ENCODE assay signal across 9 mouse cellular contexts in the genomic region with DNA sequence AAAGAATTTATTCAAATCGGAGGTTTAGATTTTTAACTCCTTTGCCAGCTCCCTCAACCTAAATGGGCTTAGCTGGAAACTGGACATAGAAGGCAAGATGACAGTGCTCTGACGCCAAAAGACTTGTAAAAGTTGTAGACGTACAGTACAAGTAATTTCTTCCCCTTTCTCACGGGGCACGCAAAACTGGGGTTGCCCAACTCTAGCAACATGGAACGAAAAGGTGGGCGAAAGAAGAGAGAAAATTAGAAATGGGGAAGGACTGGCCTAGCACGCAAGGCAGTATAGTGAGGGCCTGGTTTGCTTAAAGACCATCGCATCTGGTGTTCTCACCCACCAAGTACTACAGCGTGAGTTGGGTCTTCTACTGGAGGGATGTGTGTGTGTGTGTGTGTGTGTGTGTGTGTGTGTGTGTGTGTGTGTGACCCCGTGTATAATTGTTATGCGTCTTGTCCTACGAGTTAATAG. TPM values are rescaled to one million over a fixed set of nuclear protein-coding genes. Genes with fewer than 3 reads are reported as not detected.
DNase-seq lines count a peak whose midpoint lies in the region; ATAC-seq lines count a peak whose summit lies in the region.
"Had no signal": no experiment of that assay in that cellular context is flagged by ENCODE, and none has a peak within 500 bp of the region (broad histone marks: within the 10 kb centered on the region; RNA-seq: fewer than 3 reads in every experiment).

No protein-coding gene starts in this region.

- H3K27me3 ChIP-seq in heart, embryonic 14.5 days (ENCODE audit: control insufficient read depth, insufficient read depth, low read length), result no peaks in the 10 kb centered on the region
- H3K27me3 ChIP-seq in embryonic facial prominence, embryonic 13.5 days, result peaks cover 25% of the 10 kb centered on the region
- peaks cover 21% of the 10 kb centered on the region for H3K27me3 ChIP-seq in limb, embryonic 11.5 days (ENCODE audit: control insufficient read depth, insufficient read depth, low read length)
- H3K27me3 ChIP-seq: Patski had no signal

- H3K4me1 ChIP-seq in heart, embryonic 14.5 days (ENCODE audit: control insufficient read depth in 2 of 2, insufficient read depth in 2 of 2, low read length in 2 of 2), result peaks cover 49% of the 10 kb centered on the region in 2 experiments
- H3K4me1 ChIP-seq in embryonic facial prominence, embryonic 13.5 days, result peaks cover 45% of the 10 kb centered on the region
- H3K4me1 ChIP-seq in limb, embryonic 11.5 days (ENCODE audit: control insufficient read depth, insufficient read depth, low read length), result peaks cover 14% of the 10 kb centered on the region

- no peak; the same call in 1 of the 2 replicates for ATAC-seq in heart, embryonic 14.5 days (ENCODE audit: insufficient number of reproducible peaks, insufficient read depth, low FRiP score, low read depth)
- ATAC-seq in embryonic facial prominence, embryonic 13.5 days (ENCODE audit: insufficient number of reproducible peaks, insufficient read depth, low FRiP score, low TSS enrichment, low read depth), result no peak
- no peak for ATAC-seq in limb, embryonic 11.5 days (ENCODE audit: insufficient number of reproducible peaks, low FRiP score, low TSS enrichment, low read depth)

- H3K4me3 ChIP-seq in heart, embryonic 14.5 days (ENCODE audit: control insufficient read depth in 1 of 2, insufficient read depth in 1 of 2, low read depth in 1 of 2, low read length in 2 of 2), result peak overlapping the region; percentile 79 to 94
- H3K4me3 ChIP-seq in embryonic facial prominence, embryonic 13.5 days, result peak overlapping the region; percentile 60
- peak overlapping the region; percentile 62 for H3K4me3 ChIP-seq in limb, embryonic 11.5 days (ENCODE audit: low read depth, low read length)

- 41% methylated on average over 13 of the region's 13 CpGs for WGBS in heart, embryonic 14.5 days
- whole genome bisulfite sequencing in embryonic facial prominence, embryonic 13.5 days, result 46% methylated on average over 13 of the region's 13 CpGs
- 50% methylated on average over 13 of the region's 13 CpGs for WGBS in limb, embryonic 11.5 days

- no peak for DNase-seq in heart, adult 18-20 months
- DNase-seq in limb, embryonic 11.5 days (ENCODE audit: low spot score), result no peak
- DNase-seq in monocyte, adult 2 months (ENCODE audit: low read depth in 1 of 2, low spot score in 2 of 2), result peak; percentile 27 to 61
- no peak for DNase-seq in adrenal gland, adult 18-20 months (ENCODE audit: low spot score in 2 of 2)
- no peak for DNase-seq in spleen, postnatal 14 days (ENCODE audit: low spot score in 2 of 2)
- DNase-seq in retina, postnatal 1 day, result no peak

- 0 out of 2 replicates have a peak, but pooled peaks cover 2% of the 10 kb centered on the region for H3K36me3 ChIP-seq in heart, embryonic 14.5 days (ENCODE audit: control insufficient read depth, insufficient read depth, low read length)
- no peaks in the 10 kb centered on the region; the same call in 1 of the 2 replicates for H3K36me3 ChIP-seq in embryonic facial prominence, embryonic 13.5 days
- H3K36me3 ChIP-seq in limb, embryonic 11.5 days (ENCODE audit: control insufficient read depth, insufficient read depth, low read length), result no peaks in the 10 kb centered on the region

- H3K4me2 ChIP-seq in heart, embryonic 14.5 days (ENCODE audit: low read length), result peak overlapping the region; percentile 85
- peak overlapping the region; percentile 78 for H3K4me2 ChIP-seq in embryonic facial prominence, embryonic 13.5 days
- peak overlapping the region; percentile 93 for H3K4me2 ChIP-seq in limb, embryonic 11.5 days (ENCODE audit: low read depth, severe bottlenecking)

- H3K9me3 ChIP-seq in heart, embryonic 14.5 days (ENCODE audit: control insufficient read depth, low read length), result no peaks in the 10 kb centered on the region
- no peaks in the 10 kb centered on the region for H3K9me3 ChIP-seq in embryonic facial prominence, embryonic 13.5 days
- no peaks in the 10 kb centered on the region for H3K9me3 ChIP-seq in limb, embryonic 11.5 days (ENCODE audit: control insufficient read depth, low read length)

- peak overlapping the region; percentile 94 to 96 for H3K27ac ChIP-seq in heart, embryonic 14.5 days (replicated peaks in 1 of 2; ENCODE audit: control insufficient read depth in 1 of 2, insufficient read depth in 1 of 2, low read depth in 2 of 2, low read length in 2 of 2)
- H3K27ac ChIP-seq in embryonic facial prominence, embryonic 13.5 days, result peak overlapping the region; percentile 68
- no peak overlapping the region for H3K27ac ChIP-seq in limb, embryonic 11.5 days (replicated peaks; ENCODE audit: low read depth, low read length)

- peak overlapping the region; percentile 92 for H3K9ac ChIP-seq in heart, embryonic 14.5 days (ENCODE audit: low read length)
- H3K9ac ChIP-seq in embryonic facial prominence, embryonic 13.5 days, result peak overlapping the region; percentile 79
- peak overlapping the region; percentile 74 for H3K9ac ChIP-seq in limb, embryonic 11.5 days (ENCODE audit: low read length)

RNA-seq across cellular contexts. Expression of a gene that starts 0.7 kb away (rescaled TPM):
- polyA plus RNA-seq in heart, embryonic 14.5 days (2014; fragmentation: Nextera tagmentation; extraction: Ambion mirVana), result 47.5 and 49.6 TPM in 2 replicates
- 10 to 100 TPM; 87.2 to 96.1 TPM for total RNA-seq in heart, adult 18-20 months (2021)
- 38.3 and 43.8 TPM in 2 replicates for polyA plus RNA-seq in embryonic facial prominence, embryonic 13.5 days (2015; fragmentation: Nextera tagmentation; extraction: Ambion mirVana)
- 12.8 and 15.8 TPM in 2 replicates for polyA plus RNA-seq in limb, embryonic 11.5 days (2014; fragmentation: Nextera tagmentation; extraction: Ambion mirVana)
- total RNA-seq in adrenal gland, adult 18-20 months (2021), result 100 to 1,000 TPM; 144 to 160 TPM

RNA-seq across cellular contexts. Expression of a gene that starts 20.2 kb away (rescaled TPM):
- polyA plus RNA-seq in heart, embryonic 14.5 days (2014; fragmentation: Nextera tagmentation; extraction: Ambion mirVana), result 29.4 and 30.7 TPM in 2 replicates
- total RNA-seq in heart, adult 18-20 months (2021), result 10 to 100 TPM; 24.1 to 28.3 TPM
- 23.2 and 26.2 TPM in 2 replicates for polyA plus RNA-seq in embryonic facial prominence, embryonic 13.5 days (2015; fragmentation: Nextera tagmentation; extraction: Ambion mirVana)
- 14.9 and 18.5 TPM in 2 replicates for polyA plus RNA-seq in limb, embryonic 11.5 days (2014; fragmentation: Nextera tagmentation; extraction: Ambion mirVana)
- 10 to 100 TPM; 24.9 to 36.9 TPM for total RNA-seq in adrenal gland, adult 18-20 months (2021)

RNA-seq across cellular contexts. Expression of a gene that starts 28.1 kb away (rescaled TPM):
- 86.0 and 88.2 TPM in 2 replicates for polyA plus RNA-seq in heart, embryonic 14.5 days (2014; fragmentation: Nextera tagmentation; extraction: Ambion mirVana)
- total RNA-seq in heart, adult 18-20 months (2021), result 10 to 100 TPM; 83.6 to 87.8 TPM
- 123 and 136 TPM in 2 replicates for polyA plus RNA-seq in embryonic facial prominence, embryonic 13.5 days (2015; fragmentation: Nextera tagmentation; extraction: Ambion mirVana)
- polyA plus RNA-seq in limb, embryonic 11.5 days (2014; fragmentation: Nextera tagmentation; extraction: Ambion mirVana), result 107 and 110 TPM in 2 replicates
- 100 to 1,000 TPM; 115 to 132 TPM for total RNA-seq in adrenal gland, adult 18-20 months (2021)

Comparison
In these comparisons a context has a peak if more than half of its experiments do, and no peak if none do; other contexts are left out.
1. DNase-seq: peak in monocyte, adult 2 months (2 of 2); none in heart, adult 18-20 months (0 of 2), limb, embryonic 11.5 days (single experiment), adrenal gland, adult 18-20 months (0 of 2), spleen, postnatal 14 days (0 of 2) and retina, postnatal 1 day (single experiment).
2. Peak in every context shown above with its lines, with median percentiles within 50 percentile points of each other: H3K4me2 ChIP-seq, H3K4me3 ChIP-seq and H3K9ac ChIP-seq.